Mouse (Mus musculus) adrenal gland, adult 2 months (tissue): Measurements from ENCODE around the gene Csde1. TPM values are rescaled to one million over a fixed set of nuclear protein-coding genes. Genes with fewer than 3 reads are reported as not detected.

Experiments used
- polyA plus RNA-seq: library from polyadenylated mRNA; depleted of rRNA; stranded (reverse); fragments of >200 nt; gene quantifications from 2 replicates; pipeline ENCODE4 v1.2.3, GENCODE M21; 2012; rRNA removed
- total RNA-seq, 2 experiments: library from RNA; stranded (reverse); gene quantifications; 2 replicates each; pipeline ENCODE4 v1.2.3; 2021

Gene Csde1
- total and polyA plus RNA-seq, 3 experiments: 7.6 to 492 (median 364) TPM

Other genes with a start within 250 kb of the Csde1 start
- gene Tshb, start 237.7 kb upstream of the Csde1 start, total RNA-seq: not detected
- gene Tshb, start 237.7 kb upstream of the Csde1 start, polyA plus RNA-seq: not detected in 2 replicates
- not detected for gene Sycp1, start 84.3 kb upstream of the Csde1 start, total RNA-seq
- not detected in 2 replicates for gene Sycp1, start 84.3 kb upstream of the Csde1 start, polyA plus RNA-seq
- gene Nr1h5, start 56.3 kb upstream of the Csde1 start, total RNA-seq: not detected
- gene Nr1h5, start 56.3 kb upstream of the Csde1 start, polyA plus RNA-seq: not detected in 2 replicates
- 10 to 100 TPM; 67.8 to 77.6 TPM for gene Sike1, start 24.7 kb upstream of the Csde1 start, total RNA-seq
- 18.3 and 21.9 TPM in 2 replicates for gene Sike1, start 24.7 kb upstream of the Csde1 start, polyA plus RNA-seq
- 10 to 100 TPM; 39.7 to 49.4 TPM for gene Nras, start 37.9 kb downstream of the Csde1 start, total RNA-seq
- 4.8 and 6.5 TPM in 2 replicates for gene Nras, start 37.9 kb downstream of the Csde1 start, polyA plus RNA-seq
- not detected for gene Ampd1, start 53.6 kb downstream of the Csde1 start, total RNA-seq
- gene Ampd1, start 53.6 kb downstream of the Csde1 start, polyA plus RNA-seq: not detected in 2 replicates
- gene Dennd2c, start 82.2 kb downstream of the Csde1 start, total RNA-seq: 1 to 10 TPM; 1.1 to 2.1 TPM
- 0.13 and 0.25 TPM in 2 replicates for gene Dennd2c, start 82.2 kb downstream of the Csde1 start, polyA plus RNA-seq
- 10 to 100 TPM; 53.5 to 56.0 TPM for gene Bcas2, start 151.2 kb downstream of the Csde1 start, total RNA-seq
- 13.6 and 16.8 TPM in 2 replicates for gene Bcas2, start 151.2 kb downstream of the Csde1 start, polyA plus RNA-seq